Mouse (Mus musculus) heart, adult 2 months (tissue): Measurements from ENCODE around the gene Cdh9.

Experiments used
- EP300 ChIP-seq: fragments of 200-500 bp; IDR thresholded peaks from 2 replicates; pipeline ENCODE4 v1.6.1; 2011; ENCODE audit warnings: low read depth, low read length, control low read depth; ENCODE audit not compliant: insufficient read depth
- POLR2A ChIP-seq: fragments of 200-500 bp; IDR thresholded peaks from 2 replicates; pipeline ENCODE4 v1.6.1; 2011; ENCODE audit warnings: mild to moderate bottlenecking, low read depth, low read length, control low read depth; ENCODE audit not compliant: insufficient read depth

DNA sequence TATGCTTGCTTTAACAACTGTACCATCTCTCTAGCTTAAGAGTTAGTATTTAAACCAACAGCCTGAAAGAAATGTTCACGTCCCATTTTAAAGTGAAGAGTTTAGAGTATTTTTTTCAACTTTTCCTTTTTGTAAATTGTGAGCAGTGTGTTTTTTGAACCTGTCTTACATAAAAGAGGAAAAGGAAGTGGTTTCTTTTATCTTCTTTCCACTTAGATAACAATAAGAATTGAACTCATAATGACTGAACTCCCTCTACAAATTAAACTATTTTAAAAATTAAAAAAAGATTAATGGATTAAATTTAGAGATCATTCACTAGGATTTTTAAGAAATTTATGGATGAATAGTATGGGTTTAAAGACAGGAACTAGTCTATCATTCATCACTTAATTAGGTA lies 168.1 kb downstream of the Cdh9 start:
- TF ChIP-seq EP300 (no peak), POLR2A (no peak)
